Mouse (Mus musculus) kidney, adult 11 months (tissue): ENCODE data around the gene Ctf1.

ENCODE experiments used
- DNase-seq: peaks from one replicate; pipeline ENCODE4 v3.0.0; 2022

Ctf1 gene

GRCm38 (mm10) chr7:127712461-127713385 is at the start of gene Ctf1:
Gene Ctf1 (plus strand): TSS chr7:127712736.
- peak; percentile 88 for DNase-seq

- peak; percentile 79 for DNase-seq
Measured at GRCm38 (mm10) chr7:127662926-127663325, 49.6 kb upstream of the Ctf1 start.

GRCm38 (mm10) chr7:127666066-127666654 is 46.4 kb upstream of the Ctf1 start:
- DNase-seq: peak; percentile 79

- DNase-seq: no peak
Measured at GRCm38 (mm10) chr7:127666679-127667078, 45.9 kb upstream of the Ctf1 start.

- DNase-seq: no peak
Measured at GRCm38 (mm10) chr7:127667171-127667570, 45.4 kb upstream of the Ctf1 start.

GRCm38 (mm10) chr7:127671880-127672774 is 40.4 kb upstream of the Ctf1 start:
- peak; percentile 36 for DNase-seq

GRCm38 (mm10) chr7:127672776-127673175 is 39.8 kb upstream of the Ctf1 start:
- no peak for DNase-seq

GRCm38 (mm10) chr7:127674977-127675376 is 37.6 kb upstream of the Ctf1 start:
- peak; percentile 71 for DNase-seq

- DNase-seq: no peak
Measured at GRCm38 (mm10) chr7:127675391-127675811, 37.1 kb upstream of the Ctf1 start.

GRCm38 (mm10) chr7:127677077-127677476 is 35.5 kb upstream of the Ctf1 start:
- peak; percentile 31 for DNase-seq

- DNase-seq: no peak
Measured at GRCm38 (mm10) chr7:127677609-127678008, 34.9 kb upstream of the Ctf1 start.

- DNase-seq: no peak
Measured at GRCm38 (mm10) chr7:127678811-127679210, 33.7 kb upstream of the Ctf1 start.

GRCm38 (mm10) chr7:127680541-127680940 is 32.0 kb upstream of the Ctf1 start:
- DNase-seq: no peak

- DNase-seq: no peak
Measured at GRCm38 (mm10) chr7:127681888-127682553, 30.5 kb upstream of the Ctf1 start.

GRCm38 (mm10) chr7:127685304-127686018 is 27.1 kb upstream of the Ctf1 start:
- DNase-seq: no peak

GRCm38 (mm10) chr7:127686740-127687449 is 25.6 kb upstream of the Ctf1 start:
- no peak for DNase-seq

GRCm38 (mm10) chr7:127688935-127689334 is 23.6 kb upstream of the Ctf1 start:
- no peak for DNase-seq

GRCm38 (mm10) chr7:127689626-127690280 is 22.8 kb upstream of the Ctf1 start:
- DNase-seq: no peak

GRCm38 (mm10) chr7:127691221-127691989 is 21.1 kb upstream of the Ctf1 start:
- peak; percentile 72 for DNase-seq

- no peak for DNase-seq
Measured at GRCm38 (mm10) chr7:127693290-127693689, 19.2 kb upstream of the Ctf1 start.
